Mouse (Mus musculus): Measurements from ENCODE around the gene Ngdn. TPM values are rescaled to one million over a fixed set of nuclear protein-coding genes. Genes with fewer than 3 reads are reported as not detected.

The Ngdn gene
- polyA plus RNA-seq, 1 experiment from 2014 or later: 87.2 TPM

MicroRNA genes within 50 kb of the gene (microRNA counts, 519-probe panel; counts per million panel counts)
- 1,707 counts per million, percentile 24 among the panel's probes with 10 or more counts for microRNA mmu-miR-208b

Small RNA genes lying within 50 kb of the gene (microRNA-seq; reads per million reads assigned to microRNA genes)
- gene Mir208b: 45.3 reads per million, percentile 38 among the genes with 10 or more reads in this experiment

Other genes starting within 250 kb of the Ngdn start
- gene Slc7a8, start 233.5 kb upstream of the Ngdn start, polyA plus RNA-seq (2015; fragmentation: Nextera tagmentation; extraction: Ambion mirVana): 45.7 and 60.3 TPM in 2 replicates
- gene Rnf212b, start 201.3 kb upstream of the Ngdn start, polyA plus RNA-seq (2015; fragmentation: Nextera tagmentation; extraction: Ambion mirVana): 0.13 TPM in 1 of 2 replicates, not detected in the other
- 6.1 and 10.2 TPM in 2 replicates for gene Homez, start 144.5 kb upstream of the Ngdn start, polyA plus RNA-seq (2015; fragmentation: Nextera tagmentation; extraction: Ambion mirVana)
- gene Ppp1r3e, start 137.9 kb upstream of the Ngdn start, polyA plus RNA-seq (2015; fragmentation: Nextera tagmentation; extraction: Ambion mirVana): 1.4 and 1.8 TPM in 2 replicates
- gene Bcl2l2, start 132.1 kb upstream of the Ngdn start, polyA plus RNA-seq (2015; fragmentation: Nextera tagmentation; extraction: Ambion mirVana): 5.1 and 5.8 TPM in 2 replicates
- gene Gm20521, start 132.0 kb upstream of the Ngdn start, polyA plus RNA-seq (2015; fragmentation: Nextera tagmentation; extraction: Ambion mirVana): 0.49 and 0.76 TPM in 2 replicates
- 79.8 and 84.7 TPM in 2 replicates for gene Pabpn1, start 123.0 kb upstream of the Ngdn start, polyA plus RNA-seq (2015; fragmentation: Nextera tagmentation; extraction: Ambion mirVana)
- gene Slc22a17, start 102.3 kb upstream of the Ngdn start, polyA plus RNA-seq (2015; fragmentation: Nextera tagmentation; extraction: Ambion mirVana): 21.2 and 23.8 TPM in 2 replicates
- gene Efs, start 89.3 kb upstream of the Ngdn start, polyA plus RNA-seq (2015; fragmentation: Nextera tagmentation; extraction: Ambion mirVana): 17.1 and 18.0 TPM in 2 replicates
- gene Il25, start 82.8 kb upstream of the Ngdn start, polyA plus RNA-seq (2015; fragmentation: Nextera tagmentation; extraction: Ambion mirVana): 0.12 TPM in 1 of 2 replicates, not detected in the other
- 2.0 and 2.8 TPM in 2 replicates for gene Cmtm5, start 79.2 kb upstream of the Ngdn start, polyA plus RNA-seq (2015; fragmentation: Nextera tagmentation; extraction: Ambion mirVana)
- 0.46 and 0.77 TPM in 2 replicates for gene Myh6, start 48.5 kb upstream of the Ngdn start, polyA plus RNA-seq (2015; fragmentation: Nextera tagmentation; extraction: Ambion mirVana)
- gene Gm17428, start 38.5 kb upstream of the Ngdn start, polyA plus RNA-seq (2015; fragmentation: Nextera tagmentation; extraction: Ambion mirVana): not detected in 2 replicates
- 2.6 and 4.1 TPM in 2 replicates for gene Myh7, start 20.8 kb upstream of the Ngdn start, polyA plus RNA-seq (2015; fragmentation: Nextera tagmentation; extraction: Ambion mirVana)
- gene Zfhx2, start 76.9 kb downstream of the Ngdn start, polyA plus RNA-seq (2015; fragmentation: Nextera tagmentation; extraction: Ambion mirVana): 2.7 and 3.0 TPM in 2 replicates
- 17.9 and 20.7 TPM in 2 replicates for gene Thtpa, start 79.3 kb downstream of the Ngdn start, polyA plus RNA-seq (2015; fragmentation: Nextera tagmentation; extraction: Ambion mirVana)
- gene Ap1g2, start 91.1 kb downstream of the Ngdn start, polyA plus RNA-seq (2015; fragmentation: Nextera tagmentation; extraction: Ambion mirVana): 106 and 120 TPM in 2 replicates
- 0.82 and 1.2 TPM in 2 replicates for gene Jph4, start 101.5 kb downstream of the Ngdn start, polyA plus RNA-seq (2015; fragmentation: Nextera tagmentation; extraction: Ambion mirVana)
- 0.28 and 0.37 TPM in 2 replicates for gene Dhrs2, start 206.6 kb downstream of the Ngdn start, polyA plus RNA-seq (2015; fragmentation: Nextera tagmentation; extraction: Ambion mirVana)

Data from intestine, embryonic 16.5 days (tissue).